13 mouse cellular contexts compared by ENCODE assay signal in the genomic region with DNA sequence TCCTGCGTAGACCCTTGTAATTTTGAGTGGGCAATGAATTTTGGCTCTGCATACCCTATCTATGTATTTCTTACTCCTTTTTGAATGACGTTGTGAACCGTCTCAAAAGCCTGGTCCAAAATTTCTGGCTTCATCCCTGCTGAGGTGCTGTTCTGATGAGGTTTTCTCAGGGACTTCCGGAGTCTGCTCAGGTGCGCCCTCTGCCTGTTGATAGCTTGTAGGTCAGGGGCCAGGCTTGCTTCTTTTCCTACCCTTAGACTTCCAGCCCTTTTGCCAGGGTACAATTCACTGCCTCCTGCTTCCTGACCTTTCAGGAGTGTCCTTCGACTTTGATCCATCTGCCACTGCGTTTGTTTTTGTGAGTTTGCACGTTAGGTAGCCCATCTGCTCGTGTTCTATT. TPM values are rescaled to one million over a fixed set of nuclear protein-coding genes. Genes with fewer than 3 reads are reported as not detected.
DNase-seq lines count a peak whose midpoint lies in the region; TF ChIP-seq lines count a peak whose summit lies in the region.
"Not testable (repeated sequence)": the region's sequence is repeated elsewhere in the genome, so short reads cannot be mapped to it uniquely, and the experiment has no call there.
"Had no signal": no experiment of that assay in that cellular context is flagged by ENCODE, and none has a peak within 500 bp of the region (broad histone marks: within the 10 kb centered on the region; RNA-seq: fewer than 3 reads in every experiment).

No protein-coding gene starts in this region.

- peak; percentile 3; the same call in 1 of the 2 replicates for TF ChIP-seq CTCF in cerebellum, adult 2 months (IDR thresholded peaks at IDR 0.05; ENCODE audit: borderline replicate concordance, insufficient read depth, low read depth, low read length)

- not testable (repeated sequence) for TF ChIP-seq POLR2A in cerebellum, adult 2 months (IDR thresholded peaks at IDR 0.05; ENCODE audit: borderline replicate concordance, insufficient read depth, low read length)

- not testable (repeated sequence) for H3K4me3 ChIP-seq in cerebellum, adult 2 months (replicated peaks; ENCODE audit: insufficient read depth, low read depth, low read length)

- intact Hi-C loops in left cerebral cortex, postnatal 10 days (cut with DNase I): not testable (repeated sequence)

- 12% methylated on average over 6 of the region's 9 CpGs for WGBS in cerebellum, adult 2 months

- not testable (repeated sequence) for H3K4me1 ChIP-seq in cerebellum, adult 2 months (ENCODE audit: control insufficient read depth, insufficient read depth, low read length)

- DNase-seq in cerebellum, adult 2 months: peak in 1 of 2 experiments; percentile 26
- DNase-seq in frontal cortex, postnatal 14 days (ENCODE audit: low spot score in 2 of 2): peak; percentile 3 to 8
- peak; percentile 26 for DNase-seq in heart, postnatal 4 days
- peak; percentile 45 to 46 for DNase-seq in kidney, postnatal 4 days
- DNase-seq in left cerebral cortex, postnatal 10 days (ENCODE audit: extremely low spot score in 1 of 2, low spot score in 2 of 2): peak; percentile 6 to 20
- peak; percentile 4 for DNase-seq in lung, postnatal 36 days
- peak; percentile 62 for DNase-seq in right cerebral cortex, postnatal 4 days

- not testable (repeated sequence) for H3K27me3 ChIP-seq in cerebellum, adult 2 months (ENCODE audit: control insufficient read depth, insufficient read depth, low read length)

- not testable (repeated sequence) for H3K27ac ChIP-seq in cerebellum, adult 2 months (ENCODE audit: insufficient read depth, low read length)

RNA-seq across cellular contexts. Expression of gene Gm3239, which starts 13.7 kb away (rescaled TPM):
- polyA plus RNA-seq in cerebellum, adult 2 months (2012; rRNA removed): 0.67 and 1.0 TPM in 2 replicates
- not detected for total RNA-seq in heart, postnatal 4 days (2021)
- total RNA-seq in left cerebral cortex, postnatal 10 days (2021): not detected
- total RNA-seq: gastrocnemius, adult 8-10 months; megakaryocyte progenitor cell, adult 5-6 weeks had no signal
- polyA plus RNA-seq: heart, embryonic 14.5 days; liver, embryonic 12.5 days; spleen, adult 2 months had no signal

RNA-seq across cellular contexts. Expression of gene Gm8159, which starts 18.2 kb away (rescaled TPM):
- polyA plus RNA-seq in cerebellum, adult 2 months (2012; rRNA removed): 0.16 and 0.26 TPM in 2 replicates
- total RNA-seq in heart, postnatal 4 days (2021): under 1 TPM in 1 of 2 experiments, not detected in 1; 0.21 TPM
- under 1 TPM; 0.53 to 0.77 TPM for total RNA-seq in left cerebral cortex, postnatal 10 days (2021)
- total RNA-seq: megakaryocyte progenitor cell, adult 5-6 weeks had no signal
- polyA plus RNA-seq: inflammation-experienced regulatory T-cells, adult 6 months; liver, embryonic 12.5 days; spleen, adult 2 months had no signal

RNA-seq across cellular contexts. Expression of gene Gm7876, which starts 58.7 kb away (rescaled TPM):
- not detected in 2 replicates for polyA plus RNA-seq in cerebellum, adult 2 months (2012; rRNA removed)
- not detected for total RNA-seq in heart, postnatal 4 days (2021)
- not detected for total RNA-seq in left cerebral cortex, postnatal 10 days (2021)
- total RNA-seq: gastrocnemius, adult 8-10 months; megakaryocyte progenitor cell, adult 5-6 weeks had no signal
- polyA plus RNA-seq: heart, embryonic 14.5 days; inflammation-experienced regulatory T-cells, adult 6 months; liver, embryonic 12.5 days; spleen, adult 2 months had no signal
